Mouse (Mus musculus): Measurements from ENCODE around the gene Schip1. TPM values are rescaled to one million over a fixed set of nuclear protein-coding genes. Genes with fewer than 3 reads are reported as not detected.

Schip1 gene
- polyA plus RNA-seq, 1 experiment from 2014 or later: 29.7 TPM

- WGBS: 85% methylated on average over 2 of the region's 2 CpGs
- no peak overlapping the region for H3K4me3 ChIP-seq (ENCODE audit: low read length)
- no peaks in the 10 kb centered on the region for H3K4me1 ChIP-seq (ENCODE audit: control insufficient read depth, insufficient read depth, low read length)
- H3K9me3 ChIP-seq (ENCODE audit: control insufficient read depth, low read length): no peaks in the 10 kb centered on the region
- ATAC-seq: no peak
- H3K4me2 ChIP-seq (ENCODE audit: low read depth, low read length): no peak overlapping the region
- no peak overlapping the region for H3K27ac ChIP-seq (ENCODE audit: low read length)
- H3K36me3 ChIP-seq (ENCODE audit: control insufficient read depth, insufficient read depth, low read length): no peaks in the 10 kb centered on the region
- no peak overlapping the region for H3K9ac ChIP-seq (ENCODE audit: low read depth, low read length)
- H3K27me3 ChIP-seq (replicated peaks; ENCODE audit: control insufficient read depth, insufficient read depth, low read length): no peaks in the 10 kb centered on the region
Measured at GRCm38 (mm10) chr3:68189100-68189499, 124.5 kb downstream of the Schip1 start.

DNA sequence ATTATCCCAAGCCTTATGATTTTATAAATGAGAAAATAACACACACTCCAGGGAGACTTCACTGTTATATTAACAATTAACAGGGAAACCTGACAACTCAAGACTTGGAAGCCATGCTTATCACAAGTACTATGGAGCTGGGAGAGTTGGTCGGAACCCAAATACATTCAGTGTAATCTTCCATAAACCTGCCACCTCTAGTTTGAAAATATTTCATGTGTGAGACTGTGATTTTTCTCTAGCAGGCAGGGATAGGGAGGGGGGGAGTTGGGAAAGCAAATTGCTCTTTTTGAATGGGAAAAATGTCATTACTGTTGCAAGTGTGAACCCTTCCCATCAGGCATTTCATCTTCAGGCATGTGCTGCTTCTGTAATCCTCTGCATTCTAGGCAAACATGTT is 132.3 kb downstream of the Schip1 start:
- no peak for ATAC-seq
- Histone ChIP-seq H3K27me3 (replicated peaks; ENCODE audit: control insufficient read depth, insufficient read depth, low read length) (no peaks in the 10 kb centered on the region), H3K4me2 (ENCODE audit: low read depth, low read length) (no peak overlapping the region), H3K9ac (ENCODE audit: low read depth, low read length) (no peak overlapping the region), H3K27ac (ENCODE audit: low read length) (no peak overlapping the region), H3K9me3 (ENCODE audit: control insufficient read depth, low read length) (no peaks in the 10 kb centered on the region), H3K4me3 (ENCODE audit: low read length) (no peak overlapping the region), H3K4me1 (ENCODE audit: control insufficient read depth, insufficient read depth, low read length) (no peaks in the 10 kb centered on the region), H3K36me3 (ENCODE audit: control insufficient read depth, insufficient read depth, low read length) (no peaks in the 10 kb centered on the region)
- WGBS: 81% methylated on average over 1 of the region's 1 CpGs

GRCm38 (mm10) chr3:68201214-68201613 is 136.6 kb downstream of the Schip1 start:
- Histone ChIP-seq H3K27me3 (replicated peaks; ENCODE audit: control insufficient read depth, insufficient read depth, low read length) (no peaks in the 10 kb centered on the region), H3K27ac (ENCODE audit: low read length) (no peak overlapping the region), H3K4me1 (ENCODE audit: control insufficient read depth, insufficient read depth, low read length) (no peaks in the 10 kb centered on the region), H3K36me3 (ENCODE audit: control insufficient read depth, insufficient read depth, low read length) (no peaks in the 10 kb centered on the region), H3K4me3 (ENCODE audit: low read length) (no peak overlapping the region), H3K9ac (ENCODE audit: low read depth, low read length) (no peak overlapping the region), H3K9me3 (ENCODE audit: control insufficient read depth, low read length) (no peaks in the 10 kb centered on the region), H3K4me2 (ENCODE audit: low read depth, low read length) (no peak overlapping the region)
- ATAC-seq: no peak
- WGBS: 32% methylated on average over 1 of the region's 1 CpGs

GRCm38 (mm10) chr3:68202162-68202902 is 137.7 kb downstream of the Schip1 start:
- no peaks in the 10 kb centered on the region for H3K4me1 ChIP-seq (ENCODE audit: control insufficient read depth, insufficient read depth, low read length)
- no peak overlapping the region for H3K9ac ChIP-seq (ENCODE audit: low read depth, low read length)
- 76% methylated on average over 4 of the region's 4 CpGs for WGBS
- H3K4me2 ChIP-seq (ENCODE audit: low read depth, low read length): no peak overlapping the region
- no peaks in the 10 kb centered on the region for H3K27me3 ChIP-seq (replicated peaks; ENCODE audit: control insufficient read depth, insufficient read depth, low read length)
- ATAC-seq: no peak
- no peaks in the 10 kb centered on the region for H3K9me3 ChIP-seq (ENCODE audit: control insufficient read depth, low read length)
- H3K36me3 ChIP-seq (ENCODE audit: control insufficient read depth, insufficient read depth, low read length): no peaks in the 10 kb centered on the region
- no peak overlapping the region for H3K27ac ChIP-seq (ENCODE audit: low read length)
- no peak overlapping the region for H3K4me3 ChIP-seq (ENCODE audit: low read length)

DNA sequence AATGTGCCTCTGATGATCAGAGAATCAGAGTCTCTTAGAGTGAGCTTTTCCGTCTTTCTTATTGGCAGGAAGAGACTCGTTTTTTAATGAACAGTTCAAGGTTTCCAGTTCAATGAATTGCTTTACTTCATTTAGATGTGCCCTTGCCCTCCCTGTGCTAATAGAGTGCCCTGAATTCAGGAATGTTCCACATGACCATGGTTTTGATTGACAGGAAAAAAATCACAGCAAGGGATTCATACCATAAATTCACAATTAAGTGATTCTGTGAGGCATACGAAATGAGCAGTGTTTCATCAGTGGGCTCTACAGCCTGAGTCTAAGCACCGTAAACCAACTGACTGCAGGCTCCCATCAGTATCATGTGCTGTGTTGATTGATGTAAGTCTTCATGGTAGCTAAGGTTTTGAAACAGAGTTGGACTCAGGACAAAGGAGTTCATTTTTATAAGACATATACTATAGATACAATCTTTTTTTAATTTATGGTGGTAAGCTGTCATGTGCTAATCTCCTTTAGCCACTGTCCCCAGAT is 139.4 kb downstream of the Schip1 start:
- no peak overlapping the region for H3K9ac ChIP-seq (ENCODE audit: low read depth, low read length)
- no peaks in the 10 kb centered on the region for H3K27me3 ChIP-seq (replicated peaks; ENCODE audit: control insufficient read depth, insufficient read depth, low read length)
- no peak overlapping the region for H3K27ac ChIP-seq (ENCODE audit: low read length)
- no peak overlapping the region for H3K4me3 ChIP-seq (ENCODE audit: low read length)
- no peak for ATAC-seq
- no peaks in the 10 kb centered on the region for H3K9me3 ChIP-seq (ENCODE audit: control insufficient read depth, low read length)
- H3K4me1 ChIP-seq (ENCODE audit: control insufficient read depth, insufficient read depth, low read length): no peaks in the 10 kb centered on the region; the same call in 1 of the 2 replicates
- WGBS: 74% methylated on average over 4 of the region's 4 CpGs
- H3K4me2 ChIP-seq (ENCODE audit: low read depth, low read length): no peak overlapping the region
- no peaks in the 10 kb centered on the region for H3K36me3 ChIP-seq (ENCODE audit: control insufficient read depth, insufficient read depth, low read length)

DNA sequence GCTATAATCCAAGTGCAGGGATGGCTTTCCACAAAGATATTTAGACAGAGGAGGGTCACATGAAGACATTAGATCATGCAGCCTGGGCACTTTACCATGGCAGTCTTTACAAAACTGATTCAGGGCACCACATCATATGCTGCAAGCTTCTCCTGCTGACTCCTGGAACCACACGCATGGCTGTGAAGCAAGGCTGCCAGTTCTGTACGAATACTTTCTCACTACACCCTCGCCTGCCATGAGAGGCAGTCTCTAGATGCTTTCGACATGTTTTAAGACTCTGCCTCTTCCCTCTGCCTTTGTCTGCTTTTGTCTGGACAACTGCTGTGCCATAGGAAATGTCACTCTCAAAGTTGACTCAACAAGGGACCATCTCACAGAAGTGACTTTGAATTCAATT is 145.8 kb downstream of the Schip1 start:
- H3K9ac ChIP-seq (ENCODE audit: low read depth, low read length): no peak overlapping the region
- H3K4me2 ChIP-seq (ENCODE audit: low read depth, low read length): no peak overlapping the region
- no peaks in the 10 kb centered on the region for H3K36me3 ChIP-seq (ENCODE audit: control insufficient read depth, insufficient read depth, low read length)
- H3K27ac ChIP-seq (ENCODE audit: low read length): no peak overlapping the region
- no peaks in the 10 kb centered on the region; the same call in 1 of the 2 replicates for H3K4me1 ChIP-seq (ENCODE audit: control insufficient read depth, insufficient read depth, low read length)
- H3K4me3 ChIP-seq (ENCODE audit: low read length): no peak overlapping the region
- WGBS: 76% methylated on average over 4 of the region's 4 CpGs
- no peaks in the 10 kb centered on the region for H3K9me3 ChIP-seq (ENCODE audit: control insufficient read depth, low read length)
- ATAC-seq: no peak
- H3K27me3 ChIP-seq (replicated peaks; ENCODE audit: control insufficient read depth, insufficient read depth, low read length): no peaks in the 10 kb centered on the region

DNA sequence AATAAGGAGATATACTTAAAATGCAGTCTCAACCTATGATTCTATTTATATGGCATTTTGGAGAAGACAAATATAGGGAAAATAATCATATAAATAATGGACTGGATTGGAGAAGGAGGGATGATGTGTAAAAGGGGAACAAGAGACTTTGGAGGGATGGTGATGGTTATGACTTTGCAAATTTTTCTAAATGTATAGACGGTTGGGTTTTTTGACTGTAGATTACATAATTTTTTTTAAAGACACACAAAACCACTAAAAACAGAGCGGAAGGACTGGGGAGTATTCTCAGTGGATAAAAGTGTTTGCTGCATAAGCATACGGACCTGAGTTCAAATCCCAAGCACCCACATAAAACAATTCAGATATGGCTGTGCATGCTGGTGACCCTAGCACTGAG is 156.8 kb downstream of the Schip1 start:
- H3K9me3 ChIP-seq (ENCODE audit: control insufficient read depth, low read length): no peaks in the 10 kb centered on the region
- no peaks in the 10 kb centered on the region for H3K36me3 ChIP-seq (ENCODE audit: control insufficient read depth, insufficient read depth, low read length)
- H3K4me3 ChIP-seq (ENCODE audit: low read length): no peak overlapping the region
- no peaks in the 10 kb centered on the region for H3K27me3 ChIP-seq (replicated peaks; ENCODE audit: control insufficient read depth, insufficient read depth, low read length)
- H3K9ac ChIP-seq (ENCODE audit: low read depth, low read length): no peak overlapping the region
- ATAC-seq: no peak
- no peaks in the 10 kb centered on the region for H3K4me1 ChIP-seq (ENCODE audit: control insufficient read depth, insufficient read depth, low read length)
- no peak overlapping the region for H3K4me2 ChIP-seq (ENCODE audit: low read depth, low read length)
- WGBS: 95% methylated on average over 3 of the region's 3 CpGs
- H3K27ac ChIP-seq (ENCODE audit: low read length): no peak overlapping the region

DNA sequence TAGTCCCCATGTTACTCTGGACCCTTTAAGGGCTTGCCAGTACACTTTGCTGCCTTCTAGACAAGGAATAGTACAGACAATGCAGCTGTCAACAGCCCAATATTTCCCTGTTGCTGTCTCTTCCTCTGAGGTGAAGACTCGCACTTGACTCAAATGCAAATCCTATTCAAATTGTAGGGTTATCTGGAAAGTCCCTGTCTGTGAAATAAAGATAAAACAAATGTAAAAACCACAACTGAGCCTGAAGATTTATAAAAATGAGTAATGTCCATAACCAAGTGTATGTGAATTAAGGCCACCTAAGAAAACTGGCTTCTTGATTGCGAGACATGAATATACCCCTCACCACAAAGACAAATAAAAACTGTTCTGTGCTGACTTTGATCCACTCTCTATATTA is 175.3 kb downstream of the Schip1 start:
- H3K27ac ChIP-seq (ENCODE audit: low read length): no peak overlapping the region
- no peaks in the 10 kb centered on the region for H3K36me3 ChIP-seq (ENCODE audit: control insufficient read depth, insufficient read depth, low read length)
- no peak overlapping the region for H3K4me2 ChIP-seq (ENCODE audit: low read depth, low read length)
- no peak for ATAC-seq
- H3K27me3 ChIP-seq (replicated peaks; ENCODE audit: control insufficient read depth, insufficient read depth, low read length): no peaks in the 10 kb centered on the region
- no peaks in the 10 kb centered on the region for H3K4me1 ChIP-seq (ENCODE audit: control insufficient read depth, insufficient read depth, low read length)
- no peak overlapping the region for H3K4me3 ChIP-seq (ENCODE audit: low read length)
- 94% methylated on average over 2 of the region's 2 CpGs for WGBS
- no peak overlapping the region for H3K9ac ChIP-seq (ENCODE audit: low read depth, low read length)
- no peaks in the 10 kb centered on the region for H3K9me3 ChIP-seq (ENCODE audit: control insufficient read depth, low read length)

- no peak overlapping the region for H3K4me2 ChIP-seq (ENCODE audit: low read depth, low read length)
- no peak for ATAC-seq
- H3K4me3 ChIP-seq (ENCODE audit: low read length): no peak overlapping the region
- H3K27ac ChIP-seq (ENCODE audit: low read length): no peak overlapping the region
- H3K36me3 ChIP-seq (ENCODE audit: control insufficient read depth, insufficient read depth, low read length): no peaks in the 10 kb centered on the region
- H3K9ac ChIP-seq (ENCODE audit: low read depth, low read length): no peak overlapping the region
- H3K9me3 ChIP-seq (ENCODE audit: control insufficient read depth, low read length): no peaks in the 10 kb centered on the region
- no peaks in the 10 kb centered on the region for H3K4me1 ChIP-seq (ENCODE audit: control insufficient read depth, insufficient read depth, low read length)
- 62% methylated on average over 3 of the region's 3 CpGs for WGBS
- H3K27me3 ChIP-seq (replicated peaks; ENCODE audit: control insufficient read depth, insufficient read depth, low read length): no peaks in the 10 kb centered on the region
Measured at GRCm38 (mm10) chr3:68243239-68243638, 178.6 kb downstream of the Schip1 start.

- WGBS: 73% methylated on average over 4 of the region's 4 CpGs
- no peak; the same call in 1 of the 2 replicates for ATAC-seq
Measured at GRCm38 (mm10) chr3:68246154-68246553, 181.6 kb downstream of the Schip1 start.

More at GRCm38 (mm10) chr3:68246154-68246553, 181.6 kb downstream of the Schip1 start:
- Histone ChIP-seq H3K4me3 (ENCODE audit: low read length) (no peak overlapping the region), H3K9me3 (ENCODE audit: control insufficient read depth, low read length) (no peaks in the 10 kb centered on the region), H3K27ac (ENCODE audit: low read length) (no peak overlapping the region), H3K27me3 (replicated peaks; ENCODE audit: control insufficient read depth, insufficient read depth, low read length) (no peaks in the 10 kb centered on the region), H3K36me3 (ENCODE audit: control insufficient read depth, insufficient read depth, low read length) (no peaks in the 10 kb centered on the region), H3K4me1 (ENCODE audit: control insufficient read depth, insufficient read depth, low read length) (no peaks in the 10 kb centered on the region), H3K9ac (ENCODE audit: low read depth, low read length) (no peak overlapping the region), H3K4me2 (ENCODE audit: low read depth, low read length) (no peak overlapping the region)

Measured in intestine, embryonic 16.5 days (tissue).